Mouse (Mus musculus) mesoderm, embryonic 11.5 days (tissue): ENCODE data around the gene Ppp1r21.

Source experiments
- DNase-seq: peaks from one replicate; pipeline ENCODE4 v3.0.0-alpha.2; 2012; ENCODE audit warnings: low read depth, low spot score

The Ppp1r21 gene

DNA sequence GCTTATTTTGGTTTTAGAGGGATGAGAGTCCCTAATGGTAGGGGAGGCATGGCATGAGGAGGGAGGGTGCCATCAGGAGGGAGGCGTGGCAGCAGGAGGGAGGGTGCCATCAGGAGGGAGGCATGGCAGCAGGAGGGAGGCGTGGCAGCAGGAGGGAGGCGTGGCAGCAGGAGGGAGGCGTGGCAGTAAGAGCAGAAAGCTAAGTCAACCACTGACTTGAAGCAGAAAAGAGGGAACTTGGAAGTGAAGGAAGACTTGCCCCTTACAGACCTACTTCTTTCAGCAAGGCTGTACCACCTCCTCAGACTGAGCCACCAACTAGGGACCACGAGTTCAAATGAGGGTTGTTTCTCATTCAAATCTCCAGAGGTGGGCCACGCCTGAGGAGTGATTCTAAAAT, 83.3 kb downstream of the Ppp1r21 start:
- DNase-seq, result no peak

DNA sequence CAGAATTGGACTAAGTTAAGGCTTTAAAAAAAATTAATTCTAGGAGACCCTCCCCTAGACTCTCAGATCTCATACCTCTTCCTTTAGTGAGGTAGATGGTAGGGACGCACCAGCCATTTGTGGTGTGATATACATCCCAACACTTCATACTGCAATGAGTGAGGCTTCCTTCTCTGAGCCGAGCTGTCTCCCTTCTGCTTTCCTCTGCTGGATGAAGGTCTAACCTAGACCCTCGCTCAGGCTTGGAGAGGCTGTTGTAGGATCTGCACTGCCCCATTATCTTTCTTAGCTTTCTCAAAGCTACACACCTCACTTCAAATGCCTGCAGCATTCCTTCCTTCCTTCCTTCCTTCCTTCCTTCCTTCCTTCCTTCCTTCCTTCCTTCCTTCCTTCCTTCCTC, 83.8 kb downstream of the Ppp1r21 start:
- no peak for DNase-seq

DNA sequence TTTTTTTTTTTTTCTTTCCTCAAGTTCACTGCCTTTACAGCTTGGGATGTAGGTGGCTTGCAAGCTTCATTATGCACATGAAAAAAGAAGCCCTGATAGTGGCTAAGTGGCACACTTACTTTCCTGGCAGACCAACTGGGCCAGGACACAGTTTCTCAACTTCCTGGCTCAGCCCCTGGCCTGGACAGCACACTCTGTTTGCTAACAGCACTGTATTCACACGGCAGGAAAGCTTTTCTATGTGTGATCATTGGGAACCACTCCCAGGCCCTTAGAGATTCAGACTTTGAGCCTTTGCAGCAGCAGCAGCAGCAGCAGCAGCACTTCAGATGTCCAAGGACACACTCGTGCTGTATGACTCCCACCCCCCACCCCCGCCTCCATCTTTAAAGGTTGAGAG, 84.3 kb downstream of the Ppp1r21 start:
- DNase-seq, result no peak

DNA sequence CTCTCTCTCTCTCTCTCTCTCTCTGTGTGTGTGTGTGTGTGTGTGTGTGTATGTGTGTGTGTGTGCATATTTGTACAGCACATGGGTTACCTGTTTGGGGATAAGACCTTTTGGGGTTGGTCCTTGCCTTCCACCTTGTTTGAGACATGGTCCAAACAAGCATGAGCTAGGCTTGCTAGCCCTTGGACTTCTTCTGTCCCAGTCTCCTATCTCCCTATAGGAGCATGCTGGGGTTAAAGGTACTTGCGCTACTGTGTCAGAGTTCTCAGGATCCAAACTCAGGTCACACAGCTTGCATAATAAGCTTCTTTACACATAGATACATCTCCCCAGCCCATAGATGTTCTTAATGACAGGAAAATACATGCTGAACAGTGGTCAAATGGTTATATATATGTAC, 84.8 kb downstream of the Ppp1r21 start:
- DNase-seq, result no peak

DNA sequence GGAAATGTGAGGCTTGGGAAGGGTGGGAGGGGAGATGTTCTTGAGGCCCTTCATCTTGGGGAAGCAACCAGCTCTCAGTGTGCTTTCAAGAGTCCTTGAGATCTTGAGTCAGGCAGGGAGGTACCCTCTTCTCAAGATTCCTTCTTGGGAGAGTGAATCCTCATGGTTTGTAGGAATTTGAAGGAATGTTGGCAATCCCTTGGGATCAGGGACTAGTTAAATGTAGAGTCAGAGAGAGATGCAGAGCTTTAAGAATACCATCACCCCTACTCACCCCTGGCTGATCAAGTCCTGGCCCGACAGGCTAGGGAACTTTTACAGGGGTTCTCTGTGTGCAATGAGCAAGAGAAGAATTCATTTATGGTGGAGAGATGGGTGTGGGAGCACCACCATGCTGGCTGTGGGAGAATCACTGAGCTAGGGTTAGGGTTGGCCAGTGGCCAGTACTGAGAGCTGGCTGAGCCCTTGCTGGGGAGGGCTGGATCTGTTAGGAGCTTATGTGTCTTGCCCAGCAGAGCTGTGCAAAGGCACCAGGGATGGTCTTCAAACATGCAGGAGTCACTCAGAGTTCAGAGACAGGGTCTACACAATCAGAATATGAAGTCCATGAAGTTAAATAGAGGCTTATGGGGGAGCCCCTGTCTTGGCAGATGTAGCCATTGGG, 85.7 kb downstream of the Ppp1r21 start:
- DNase-seq, result no peak

DNA sequence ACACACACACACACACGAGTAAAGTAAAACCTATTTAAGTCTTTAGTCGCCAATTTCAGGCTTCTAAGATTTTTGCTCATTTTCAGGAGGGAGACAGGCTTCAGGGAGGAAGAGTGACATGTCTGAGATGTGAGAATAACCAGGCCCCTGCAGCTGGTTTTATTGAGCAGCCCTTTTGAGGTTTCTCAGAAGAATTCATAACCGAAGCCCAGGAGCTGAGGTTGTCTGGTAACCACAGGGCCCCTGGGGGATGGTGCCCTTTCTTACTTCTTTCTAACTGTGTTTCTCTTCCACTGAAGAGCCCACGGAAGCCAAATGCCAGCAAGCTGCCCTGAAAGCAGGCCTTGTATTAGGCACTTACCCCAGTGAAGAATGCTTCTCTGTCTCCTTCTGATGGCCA, 91.0 kb downstream of the Ppp1r21 start:
- no peak for DNase-seq

DNA sequence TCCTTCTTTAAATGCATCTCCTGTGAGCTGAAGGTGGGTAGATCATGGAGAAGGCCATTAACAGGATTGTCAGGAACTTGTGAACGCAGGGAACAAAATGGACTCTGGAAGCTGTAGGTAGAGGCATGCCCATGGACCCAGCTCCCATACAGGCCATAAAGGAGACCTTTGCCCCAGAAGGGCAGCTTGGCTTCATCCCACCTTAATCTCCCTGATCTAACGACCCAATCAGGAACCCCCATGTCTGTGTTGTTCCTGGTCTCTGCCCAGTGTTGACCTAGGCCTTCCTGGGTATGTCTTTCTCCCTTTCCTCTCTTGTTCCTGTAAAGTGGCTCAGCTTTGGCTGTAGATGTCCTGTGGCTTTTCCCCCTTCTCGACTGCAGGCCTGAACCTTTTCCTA, 91.5 kb downstream of the Ppp1r21 start:
- no peak for DNase-seq

DNA sequence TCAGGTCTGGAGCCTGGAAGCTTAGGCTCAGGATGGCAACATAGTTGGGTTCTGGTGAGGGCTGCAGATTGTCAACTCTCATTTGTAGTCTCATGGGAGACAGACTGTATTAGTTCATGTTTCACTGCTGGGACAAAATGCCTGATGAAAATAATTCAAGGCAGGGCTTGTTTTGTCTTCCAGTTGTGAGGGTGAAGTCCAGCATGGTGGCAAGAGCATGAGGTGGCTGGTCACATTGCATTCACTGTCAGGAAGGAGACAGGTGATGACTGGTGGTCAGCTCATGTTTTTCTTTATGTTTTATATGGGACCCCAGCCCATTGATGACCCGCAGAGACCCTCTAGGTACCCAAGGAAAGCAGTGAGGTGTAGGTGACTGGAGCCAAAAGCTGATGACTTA, 92.8 kb downstream of the Ppp1r21 start:
- no peak for DNase-seq

DNA sequence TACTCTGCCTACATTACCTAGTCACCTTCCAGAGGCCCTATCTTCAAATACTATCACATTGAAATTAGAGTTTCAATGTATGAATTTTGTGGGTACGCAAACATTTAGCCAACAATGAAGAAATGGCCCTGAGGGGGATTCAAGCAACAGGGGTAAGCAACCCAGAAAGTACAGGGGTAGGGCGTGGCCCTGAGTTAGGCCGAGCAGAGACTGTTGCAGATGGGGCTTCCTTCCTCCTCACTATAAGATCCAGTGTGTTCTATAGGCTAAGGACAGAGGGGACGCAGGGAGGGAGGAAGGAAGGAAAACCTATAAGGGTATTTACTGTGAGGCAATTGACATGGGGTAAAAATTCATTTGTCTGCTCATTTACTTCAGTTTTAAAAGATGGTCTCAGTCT, 94.5 kb downstream of the Ppp1r21 start:
- DNase-seq, result no peak

DNA sequence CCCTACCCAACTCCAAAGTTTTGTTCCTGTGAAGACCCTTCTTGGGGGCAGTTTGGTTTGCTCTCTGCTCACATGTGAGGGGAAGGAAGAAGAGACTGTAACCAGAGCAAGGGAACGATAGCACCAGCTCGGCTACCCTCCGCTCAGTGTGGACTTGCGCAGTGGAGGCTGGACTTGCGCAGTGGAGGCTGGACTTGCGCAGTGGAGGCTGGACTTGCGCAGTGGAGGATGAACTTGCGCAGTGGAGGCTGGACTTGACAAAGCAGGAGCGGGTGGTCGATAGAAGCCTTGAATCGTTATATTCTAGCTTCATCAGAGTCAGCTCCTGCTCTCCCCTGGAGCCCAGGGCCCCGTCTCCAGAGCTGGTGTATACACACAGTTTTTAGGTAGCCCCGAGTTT, 95.4 kb downstream of the Ppp1r21 start:
- DNase-seq, result no peak

DNA sequence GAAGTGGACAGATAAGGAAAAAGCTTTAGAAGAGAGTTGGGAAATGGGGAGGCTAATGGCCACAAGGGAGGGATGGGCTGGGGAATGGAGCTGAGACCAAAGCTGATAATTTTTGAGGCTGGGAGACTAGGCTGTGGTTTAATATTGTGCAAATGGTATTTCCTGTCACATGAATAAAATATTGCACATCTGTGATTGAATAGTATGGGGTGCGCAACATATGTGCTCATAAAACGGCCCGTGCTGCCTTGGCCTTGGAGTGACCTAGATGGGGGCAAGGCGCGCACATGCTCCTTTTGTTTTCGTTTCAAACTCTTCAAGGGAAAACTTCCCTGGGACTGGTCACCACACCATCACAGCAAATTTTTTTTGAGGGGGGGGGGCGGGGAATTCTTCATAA, 96.0 kb downstream of the Ppp1r21 start:
- DNase-seq, result no peak

DNA sequence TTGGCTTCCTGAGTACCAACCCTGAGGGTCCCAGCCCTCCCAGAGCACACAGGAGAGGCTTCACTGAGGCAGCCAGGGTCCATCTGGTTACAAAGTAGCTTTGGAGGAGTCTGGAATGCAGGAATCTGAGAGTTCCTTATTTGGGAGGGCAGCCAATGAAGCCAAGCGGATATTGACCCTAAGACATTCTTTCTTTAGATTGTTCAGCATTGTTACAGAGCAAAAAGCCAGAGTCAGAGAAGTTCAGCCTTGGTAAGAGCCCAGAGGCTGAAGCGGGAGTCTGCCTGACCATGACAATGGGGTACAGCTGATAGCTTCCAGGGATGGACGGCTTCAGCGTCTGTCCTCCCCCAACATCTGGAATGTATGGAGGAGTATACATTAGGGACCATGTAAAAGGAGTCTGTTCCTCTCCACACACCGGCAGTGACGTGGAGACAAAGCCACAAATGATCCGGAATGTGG, 96.5 kb downstream of the Ppp1r21 start:
- DNase-seq, result peak; percentile 71

DNA sequence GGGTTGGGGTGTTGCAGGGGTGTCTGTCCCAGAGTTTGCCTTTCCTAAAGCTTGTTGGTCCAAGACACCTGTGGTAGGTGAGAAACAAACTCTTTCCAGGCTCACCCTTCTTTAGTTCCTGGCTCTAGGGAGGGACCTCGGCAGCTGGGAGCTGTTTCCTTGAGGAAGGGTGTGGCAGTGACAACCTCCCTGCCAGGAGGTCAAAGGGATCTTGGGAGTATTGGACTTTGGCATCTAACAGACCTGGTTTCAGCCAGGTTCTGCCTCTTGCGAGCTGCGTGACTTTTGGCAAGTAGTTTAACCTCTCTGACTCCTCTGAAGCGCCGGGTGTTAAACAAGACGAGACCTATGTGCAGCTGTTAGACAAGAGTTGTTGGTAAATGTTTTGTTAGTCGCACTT, 97.2 kb downstream of the Ppp1r21 start:
- DNase-seq, result no peak

DNA sequence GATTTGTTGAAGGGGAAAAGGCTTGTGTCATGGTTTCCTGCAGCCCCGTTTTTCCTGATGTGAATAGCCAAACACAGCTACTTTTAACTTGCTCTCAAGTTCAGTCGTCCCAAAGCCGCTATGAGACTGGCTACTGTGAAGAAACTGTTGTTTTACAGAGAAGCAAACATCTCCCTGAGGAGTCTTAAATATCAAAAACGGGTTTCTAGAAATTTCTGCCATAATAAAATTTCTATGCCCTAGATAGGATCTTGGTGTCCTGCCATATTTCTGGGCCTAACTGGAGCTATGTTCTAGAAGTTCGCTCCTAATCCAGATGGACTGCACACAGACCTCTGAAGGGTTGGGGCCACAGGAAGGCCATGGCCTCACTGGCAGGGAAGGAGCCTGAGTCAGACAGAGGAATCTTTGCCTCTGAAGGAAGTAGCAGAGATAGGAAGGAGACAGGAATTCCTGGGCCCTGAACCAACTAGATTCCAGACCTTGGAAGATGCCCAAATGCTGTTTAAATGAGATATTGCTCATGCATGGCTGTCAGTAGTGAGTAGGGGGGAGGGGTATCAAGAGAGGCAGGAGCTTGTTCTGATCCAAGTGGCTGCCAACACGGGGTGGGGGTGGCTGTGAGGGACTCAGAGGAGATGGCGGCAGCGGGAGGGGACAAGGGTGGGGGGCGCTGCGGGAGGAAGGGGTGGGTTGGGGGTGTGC, 98.9 kb downstream of the Ppp1r21 start:
- no peak for DNase-seq

DNA sequence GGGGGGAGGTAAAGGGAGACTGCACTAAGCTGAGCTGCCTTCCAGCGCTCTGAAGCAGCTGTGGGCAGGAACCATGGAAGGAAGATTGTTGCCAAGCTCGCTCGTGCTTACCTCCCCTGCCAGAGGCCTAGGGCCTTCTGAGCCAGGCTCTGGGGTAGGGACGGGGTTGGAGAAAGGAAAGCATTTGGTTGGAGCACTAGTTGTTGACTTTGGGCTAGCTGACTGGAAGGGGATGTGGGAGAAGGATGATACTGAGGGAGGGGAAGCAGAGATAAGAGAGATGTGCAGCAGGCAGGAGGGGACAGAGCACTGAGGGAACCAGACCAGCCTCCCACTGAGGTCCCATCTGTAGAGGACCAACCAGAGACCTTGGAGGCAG, 99.5 kb downstream of the Ppp1r21 start:
- DNase-seq, result no peak

DNA sequence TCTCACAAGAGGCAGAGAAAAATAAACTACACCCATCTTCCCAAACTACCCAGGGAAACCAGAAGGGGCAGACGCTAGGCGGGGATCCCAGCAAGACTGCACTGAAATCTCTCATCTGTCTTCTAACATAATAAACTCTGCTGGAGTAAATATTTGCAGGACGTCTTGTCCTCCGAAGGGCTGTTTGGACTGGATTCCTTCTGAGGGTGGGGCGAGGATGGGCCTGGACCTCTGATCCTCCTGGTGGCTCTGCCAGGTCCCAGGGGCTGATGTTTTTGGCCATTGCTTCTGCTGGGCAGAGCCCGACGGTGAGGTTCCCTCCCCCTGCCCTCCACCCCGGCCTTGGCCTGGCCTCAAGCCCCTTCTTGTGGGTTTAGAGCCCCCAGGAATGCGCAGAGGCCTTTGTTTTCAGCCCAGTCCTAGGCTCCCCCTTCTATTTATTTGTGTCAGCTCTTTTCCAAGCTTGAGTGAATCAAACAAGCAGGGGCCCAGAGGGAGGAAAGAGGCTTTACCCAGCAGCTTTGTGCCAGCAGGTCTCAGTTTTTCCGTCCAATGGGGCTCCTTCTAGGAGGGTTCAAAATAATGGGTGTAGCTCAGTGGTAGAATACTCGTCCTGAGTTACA, 100.1 kb downstream of the Ppp1r21 start:
- peak; percentile 22 for DNase-seq

DNA sequence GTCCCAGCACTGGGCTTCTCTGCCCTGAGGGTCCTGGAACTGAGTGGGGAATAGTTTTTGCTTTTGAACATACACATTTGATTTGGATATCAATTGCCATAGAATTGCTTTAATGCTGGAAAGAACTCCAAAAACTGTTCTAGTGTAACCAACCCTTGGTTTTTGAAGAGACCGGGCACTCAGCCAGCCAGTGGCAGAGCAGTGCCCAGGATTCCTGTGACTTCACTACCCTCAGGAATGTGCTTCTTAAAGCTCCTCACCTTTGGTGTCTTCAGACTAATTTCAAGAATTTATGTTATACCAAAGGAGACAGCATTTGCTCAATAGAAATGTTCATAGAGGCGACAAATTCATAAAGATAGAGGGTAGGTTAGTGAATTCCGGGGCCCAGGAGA, 100.6 kb downstream of the Ppp1r21 start:
- DNase-seq, result no peak

DNA sequence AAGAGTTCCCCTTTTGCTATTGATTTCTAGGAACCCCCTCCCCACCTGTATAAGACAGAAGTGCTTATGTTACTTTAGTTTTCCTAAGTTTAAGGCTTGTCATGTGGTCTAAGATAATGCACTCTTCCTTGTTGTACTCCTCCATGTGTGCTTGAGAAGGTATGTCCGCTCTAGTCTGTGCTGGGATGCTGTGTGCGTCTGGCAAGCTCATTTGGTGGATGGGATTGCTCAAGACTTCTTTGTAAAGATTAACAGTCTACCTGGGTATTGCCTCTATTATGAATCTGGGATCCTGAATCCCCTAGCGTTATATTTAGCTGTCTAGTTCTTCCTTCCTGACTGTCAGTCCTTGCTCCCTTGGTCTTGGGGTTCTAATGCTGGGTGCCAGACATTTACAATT, 102.7 kb downstream of the Ppp1r21 start:
- DNase-seq, result no peak

DNA sequence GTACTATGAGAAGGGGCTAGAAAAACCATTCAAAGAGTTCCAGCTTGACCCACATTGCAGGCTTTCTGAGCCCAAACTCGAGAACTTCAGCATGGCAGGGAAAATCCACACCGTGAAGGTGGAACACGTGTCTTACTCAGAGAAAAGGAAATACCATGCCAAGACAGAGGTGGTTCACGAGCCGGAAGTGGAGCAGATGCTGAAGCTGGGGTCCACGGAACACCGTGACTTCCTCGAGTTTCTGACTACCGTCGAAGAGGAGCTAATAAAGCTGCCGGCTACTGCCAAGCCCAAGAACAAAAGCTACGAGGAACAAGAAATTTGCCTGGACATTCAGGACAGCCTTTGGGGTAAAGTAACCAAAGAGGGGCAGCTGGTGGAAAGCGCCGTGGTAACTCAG, 106.2 kb downstream of the Ppp1r21 start:
- DNase-seq, result no peak

DNA sequence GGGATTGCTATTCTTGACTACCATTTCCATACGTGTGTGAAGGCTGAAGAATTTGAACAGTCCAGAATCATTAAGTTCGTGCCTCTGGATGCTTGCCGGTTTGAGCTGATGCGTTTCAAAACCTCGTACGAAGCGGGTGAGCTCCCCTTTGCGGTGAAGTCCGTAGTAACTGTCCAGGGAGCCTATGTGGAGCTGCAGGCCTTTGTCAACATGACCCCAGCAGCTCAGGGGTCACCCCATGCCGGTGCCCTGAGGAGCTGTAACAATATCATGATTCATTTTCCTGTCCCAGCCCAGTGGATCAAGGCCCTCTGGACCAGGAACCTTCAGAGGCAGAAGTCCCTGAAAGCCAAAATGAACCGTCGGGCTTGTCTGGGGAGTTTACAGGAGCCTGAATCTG, 106.7 kb downstream of the Ppp1r21 start:
- peak; percentile 47 for DNase-seq
